Mouse (Mus musculus) MEL-GATA-1-ER (cell line): ENCODE data around the gene Ube2d1.

ENCODE experiments used
- DNase-seq: peaks from one replicate; pipeline ENCODE4 v3.0.0-alpha.2; 2012; ENCODE audit warnings: low read depth; ENCODE audit errors: extremely low read depth

Gene Ube2d1

GRCm38 (mm10) chr10:71225894-71226293 lies 59.2 kb downstream of the Ube2d1 start:
- DNase-seq = peak; percentile 37

- no peak for DNase-seq
These were observed 62.0 kb downstream of the Ube2d1 start for GRCm38 (mm10) chr10:71223101-71223500.

GRCm38 (mm10) chr10:71222639-71223038 lies 62.4 kb downstream of the Ube2d1 start:
- DNase-seq = no peak

GRCm38 (mm10) chr10:71218228-71218892 lies 66.7 kb downstream of the Ube2d1 start:
- DNase-seq = peak; percentile 39

GRCm38 (mm10) chr10:71215996-71216395 lies 69.1 kb downstream of the Ube2d1 start:
- no peak for DNase-seq
